Mouse (Mus musculus): Measurements from ENCODE around the gene Hipk3. TPM values are rescaled to one million over a fixed set of nuclear protein-coding genes. Genes with fewer than 3 reads are reported as not detected.

Hipk3 gene
- polyA plus RNA-seq, 1 experiment from 2014 or later, result 6.5 TPM

GRCm38 (mm10) chr2:104412496-104412895 lies 81.8 kb downstream of the Hipk3 start:
- Histone ChIP-seq H3K4me3 (replicated peaks) (no peak overlapping the region), H3K9me3 (replicated peaks) (no peaks in the 10 kb centered on the region), H3K36me3 (replicated peaks) (no peaks in the 10 kb centered on the region), H3K9ac (no peak overlapping the region), H3K4me1 (replicated peaks) (0 out of 2 replicates have a peak, but pooled peaks cover 4% of the 10 kb centered on the region), H3K27me3 (peaks cover 56% of the 10 kb centered on the region), H3K4me2 (no peak overlapping the region), H3K27ac (replicated peaks) (no peak overlapping the region)
- no peak for ATAC-seq (ENCODE audit: insufficient read depth)
- 18% methylated on average over 4 of the region's 4 CpGs for WGBS (ENCODE audit: insufficient replicate concordance)

DNA sequence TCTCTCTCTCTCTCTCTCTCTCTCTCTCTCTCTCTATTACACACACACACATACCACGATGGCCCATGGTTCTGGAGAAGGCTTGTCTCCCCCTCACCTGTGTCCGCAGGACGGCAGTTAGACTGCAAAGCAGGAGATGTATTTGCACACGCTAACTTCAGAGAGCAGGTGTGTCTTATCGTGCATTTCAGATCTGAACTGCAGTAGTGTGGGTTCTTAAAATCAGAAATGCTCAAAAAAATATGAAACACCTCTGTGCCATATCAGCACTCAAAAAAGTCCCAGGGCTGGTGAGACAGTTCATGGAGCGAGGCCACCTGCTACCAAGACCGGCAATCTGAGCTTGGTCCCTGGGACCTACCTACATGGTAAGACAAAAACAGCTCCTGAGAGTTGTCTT lies 82.4 kb downstream of the Hipk3 start:
- H3K9me3 ChIP-seq (replicated peaks), result no peaks in the 10 kb centered on the region
- no peak overlapping the region for H3K4me2 ChIP-seq
- peaks cover 63% of the 10 kb centered on the region for H3K27me3 ChIP-seq
- H3K4me3 ChIP-seq (replicated peaks), result no peak overlapping the region
- no peak overlapping the region for H3K27ac ChIP-seq (replicated peaks)
- 70% methylated on average over 7 of the region's 7 CpGs for WGBS (ENCODE audit: insufficient replicate concordance)
- H3K36me3 ChIP-seq (replicated peaks), result no peaks in the 10 kb centered on the region
- H3K9ac ChIP-seq, result no peak overlapping the region
- no peak for ATAC-seq (ENCODE audit: insufficient read depth)
- 0 out of 2 replicates have a peak, but pooled peaks cover 4% of the 10 kb centered on the region for H3K4me1 ChIP-seq (replicated peaks)

- 39% methylated on average over 4 of the region's 4 CpGs for WGBS (ENCODE audit: insufficient replicate concordance)
- peaks cover 70% of the 10 kb centered on the region for H3K27me3 ChIP-seq
- no peak for ATAC-seq (ENCODE audit: insufficient read depth)
Measured at GRCm38 (mm10) chr2:104410963-104411545, 83.2 kb downstream of the Hipk3 start, which contains the start of gene D430041D05Rik. Gene D430041D05Rik (minus strand): TSS chr2:104411013.

GRCm38 (mm10) chr2:104409851-104410821 lies 84.1 kb downstream of the Hipk3 start:
- Histone ChIP-seq H3K4me1 (replicated peaks) (0 out of 2 replicates have a peak, but pooled peaks cover 4% of the 10 kb centered on the region), H3K9ac (no peak overlapping the region), H3K4me2 (peak overlapping the region; percentile 65), H3K4me3 (replicated peaks) (peak overlapping the region; percentile 45), H3K36me3 (replicated peaks) (no peaks in the 10 kb centered on the region), H3K27me3 (peaks cover 72% of the 10 kb centered on the region), H3K27ac (replicated peaks) (no peak overlapping the region), H3K9me3 (replicated peaks) (no peaks in the 10 kb centered on the region)
- ATAC-seq (ENCODE audit: insufficient read depth), result no peak
- 1% methylated on average over 111 of the region's 111 CpGs for WGBS (ENCODE audit: insufficient replicate concordance)

More at GRCm38 (mm10) chr2:104410963-104411545, 83.2 kb downstream of the Hipk3 start, which contains the start of gene D430041D05Rik:
- H3K4me3 ChIP-seq (replicated peaks), result peak within 1 kb of the TSS; percentile 45
- H3K4me1 ChIP-seq (replicated peaks), result 0 out of 2 replicates have a peak, but pooled peaks cover 4% of the 10 kb centered on the region
- H3K9me3 ChIP-seq (replicated peaks), result no peaks in the 10 kb centered on the region
- H3K36me3 ChIP-seq (replicated peaks), result no peaks in the 10 kb centered on the region
- H3K9ac ChIP-seq, result no peak within 1 kb of the TSS
- peak within 1 kb of the TSS; percentile 65 for H3K4me2 ChIP-seq
- H3K27ac ChIP-seq (replicated peaks), result no peak within 1 kb of the TSS

- Histone ChIP-seq H3K4me1 (replicated peaks) (0 out of 2 replicates have a peak, but pooled peaks cover 4% of the 10 kb centered on the region), H3K9ac (no peak overlapping the region), H3K4me3 (replicated peaks) (no peak overlapping the region), H3K4me2 (no peak overlapping the region), H3K27ac (replicated peaks) (no peak overlapping the region), H3K27me3 (peaks cover 72% of the 10 kb centered on the region), H3K36me3 (replicated peaks) (no peaks in the 10 kb centered on the region), H3K9me3 (replicated peaks) (no peaks in the 10 kb centered on the region)
- WGBS (ENCODE audit: insufficient replicate concordance), result 51% methylated on average over 7 of the region's 7 CpGs
- no peak for ATAC-seq (ENCODE audit: insufficient read depth)
Measured at GRCm38 (mm10) chr2:104408351-104408750, 85.9 kb downstream of the Hipk3 start.

DNA sequence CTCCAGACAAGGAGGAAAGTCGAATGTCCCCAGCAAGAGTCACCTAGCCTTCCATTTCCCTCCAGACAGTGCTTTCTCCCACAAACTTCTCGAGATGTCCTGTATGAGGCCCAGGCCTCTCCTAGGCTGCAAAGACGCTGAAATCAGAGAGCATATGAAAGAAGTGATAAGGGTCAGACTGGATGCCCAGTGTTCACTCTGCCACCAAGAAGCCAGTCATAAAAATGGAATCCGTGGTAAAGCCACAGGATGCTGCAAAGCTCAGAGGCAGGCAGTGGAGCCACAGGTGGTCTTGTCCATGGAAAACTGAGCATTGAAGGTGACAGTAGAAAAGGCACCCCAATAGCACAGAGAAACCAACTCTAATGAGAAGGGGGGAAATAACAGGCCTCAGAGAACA lies 86.3 kb downstream of the Hipk3 start:
- H3K4me3 ChIP-seq (replicated peaks), result no peak overlapping the region

DNA sequence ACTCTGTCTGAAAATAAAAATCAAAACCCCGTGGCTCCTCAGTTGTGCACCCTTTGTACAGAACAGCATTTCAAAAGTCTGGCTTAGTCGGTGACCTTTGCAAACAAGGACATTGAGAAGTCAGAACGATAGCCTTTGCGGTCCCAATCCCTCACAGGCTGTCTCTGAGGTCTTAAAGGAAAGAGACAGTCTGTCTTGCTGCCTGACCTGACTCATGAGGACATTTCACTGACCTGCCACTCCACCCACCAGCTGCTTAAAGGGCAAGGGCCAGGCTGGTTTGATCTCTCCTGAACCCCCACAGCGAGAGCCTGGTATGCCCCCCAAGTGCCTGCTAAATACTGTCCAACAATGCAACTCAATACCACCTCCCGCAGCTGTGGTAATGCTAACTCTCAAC lies 90.2 kb downstream of the Hipk3 start:
- no peak overlapping the region for H3K4me2 ChIP-seq
- no peak overlapping the region for H3K4me3 ChIP-seq (replicated peaks)
- H3K9ac ChIP-seq, result no peak overlapping the region
- H3K4me1 ChIP-seq (replicated peaks), result no peaks in the 10 kb centered on the region
- no peak for ATAC-seq (ENCODE audit: insufficient read depth)
- H3K27ac ChIP-seq (replicated peaks), result no peak overlapping the region
- 69% methylated on average over 6 of the region's 6 CpGs for WGBS (ENCODE audit: insufficient replicate concordance)
- H3K36me3 ChIP-seq (replicated peaks), result no peaks in the 10 kb centered on the region
- H3K9me3 ChIP-seq (replicated peaks), result no peaks in the 10 kb centered on the region
- H3K27me3 ChIP-seq, result peaks cover 31% of the 10 kb centered on the region

More for the DNA sequence above, 86.3 kb downstream of the Hipk3 start:
- Histone ChIP-seq H3K9ac (no peak overlapping the region), H3K36me3 (replicated peaks) (no peaks in the 10 kb centered on the region), H3K27ac (replicated peaks) (no peak overlapping the region), H3K27me3 (peaks cover 70% of the 10 kb centered on the region), H3K4me1 (replicated peaks) (0 out of 2 replicates have a peak, but pooled peaks cover 4% of the 10 kb centered on the region), H3K4me2 (no peak overlapping the region), H3K9me3 (replicated peaks) (no peaks in the 10 kb centered on the region)
- WGBS (ENCODE audit: insufficient replicate concordance), result 40% methylated on average over 4 of the region's 4 CpGs
- no peak for ATAC-seq (ENCODE audit: insufficient read depth)

DNA sequence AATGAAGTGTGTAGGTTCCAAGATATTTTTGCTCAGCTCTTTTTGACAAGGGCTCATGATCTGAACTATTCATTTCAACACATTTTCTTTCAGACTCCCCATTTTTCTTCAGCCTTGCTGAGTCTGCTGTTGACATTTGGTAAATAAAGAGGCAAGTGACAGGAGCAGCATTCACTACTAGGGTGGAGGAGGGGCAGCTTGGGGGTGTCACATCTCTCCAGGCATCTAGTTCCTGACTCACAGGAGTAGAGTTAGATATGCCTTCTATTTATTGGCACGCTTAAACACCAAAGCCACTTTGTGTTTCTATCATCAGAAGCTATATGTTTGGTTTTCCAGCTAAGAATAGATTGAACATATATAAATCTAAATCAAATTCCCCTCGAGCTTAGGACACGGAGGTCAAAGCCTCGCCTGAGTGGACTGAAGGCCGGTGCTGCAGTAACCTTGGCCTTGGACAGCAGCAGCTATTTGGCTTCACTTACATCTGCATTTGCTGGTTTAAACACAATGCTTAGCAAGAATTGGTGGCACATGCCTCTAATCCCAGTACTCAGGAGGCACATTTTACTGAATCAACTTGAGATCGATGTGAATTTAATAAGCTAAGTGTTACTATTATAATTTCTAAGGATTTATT lies 95.5 kb downstream of the Hipk3 start:
- Histone ChIP-seq H3K27me3 (no peaks in the 10 kb centered on the region), H3K36me3 (replicated peaks) (no peaks in the 10 kb centered on the region), H3K9me3 (replicated peaks) (no peaks in the 10 kb centered on the region), H3K4me2 (no peak overlapping the region), H3K4me1 (replicated peaks) (no peaks in the 10 kb centered on the region), H3K4me3 (replicated peaks) (no peak overlapping the region), H3K27ac (replicated peaks) (no peak overlapping the region), H3K9ac (no peak overlapping the region)
- WGBS (ENCODE audit: insufficient replicate concordance), result 76% methylated on average over 6 of the region's 6 CpGs
- ATAC-seq (ENCODE audit: insufficient read depth), result no peak

- Histone ChIP-seq H3K27me3 (no peaks in the 10 kb centered on the region), H3K4me1 (replicated peaks) (no peaks in the 10 kb centered on the region), H3K36me3 (replicated peaks) (no peaks in the 10 kb centered on the region), H3K9me3 (replicated peaks) (no peaks in the 10 kb centered on the region), H3K9ac (no peak overlapping the region), H3K4me3 (replicated peaks) (no peak overlapping the region), H3K27ac (replicated peaks) (no peak overlapping the region), H3K4me2 (no peak overlapping the region)
- ATAC-seq (ENCODE audit: insufficient read depth), result no peak
- WGBS (ENCODE audit: insufficient replicate concordance), result 58% methylated on average over 9 of the region's 9 CpGs
Measured at GRCm38 (mm10) chr2:104395961-104396360, 98.3 kb downstream of the Hipk3 start.

DNA sequence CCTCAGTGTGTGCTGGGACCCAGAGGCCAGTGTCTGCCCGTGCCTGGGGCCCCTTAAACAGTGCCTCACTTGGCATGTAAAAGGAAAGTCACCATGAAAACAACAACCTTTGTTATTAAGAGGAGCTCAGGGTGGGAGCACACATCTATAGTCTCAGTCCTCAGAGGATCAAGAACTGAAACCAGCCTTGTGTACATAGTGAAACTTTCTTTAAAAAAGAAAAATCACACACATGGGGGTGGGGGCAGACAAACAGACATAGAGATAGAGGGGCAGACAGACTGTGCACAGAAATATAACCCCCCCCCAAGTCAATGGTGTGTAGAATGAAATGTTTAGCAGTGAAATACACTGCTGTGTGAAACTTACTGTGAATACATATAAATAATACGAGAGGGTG lies 99.5 kb downstream of the Hipk3 start:
- Histone ChIP-seq H3K9ac (no peak overlapping the region), H3K27me3 (no peaks in the 10 kb centered on the region), H3K27ac (replicated peaks) (no peak overlapping the region), H3K36me3 (replicated peaks) (no peaks in the 10 kb centered on the region), H3K4me2 (no peak overlapping the region), H3K4me1 (replicated peaks) (no peaks in the 10 kb centered on the region), H3K9me3 (replicated peaks) (no peaks in the 10 kb centered on the region), H3K4me3 (replicated peaks) (no peak overlapping the region)
- no peak for ATAC-seq (ENCODE audit: insufficient read depth)
- 43% methylated on average over 2 of the region's 2 CpGs for WGBS (ENCODE audit: insufficient replicate concordance)

All from liver, embryonic 15.5 days (tissue).